Mouse (Mus musculus) cerebral cortex, adult 2 months (tissue): ENCODE results near the gene Nxpe3.

Source experiments
- WGBS: fragments of 180-500 bp; shearing (Covaris S2); methylation state at CpG from one replicate; pipeline ENCODE4 v1.1.7; 2018; 5-methylcytosine and 5-hydroxymethylcytosine counted together

Gene Nxpe3

GRCm38 (mm10) chr16:55809345-55809744, 85.7 kb downstream of the Nxpe3 start:
- 97% methylated on average over 6 of the region's 6 CpGs for WGBS

GRCm38 (mm10) chr16:55807505-55807932, 87.6 kb downstream of the Nxpe3 start:
- WGBS: 62% methylated on average over 6 of the region's 6 CpGs

- WGBS: 90% methylated on average over 1 of the region's 1 CpGs
Measured at GRCm38 (mm10) chr16:55804799-55805198, 90.3 kb downstream of the Nxpe3 start.

- WGBS: 80% methylated on average over 1 of the region's 1 CpGs
Measured at GRCm38 (mm10) chr16:55801629-55802028, 93.5 kb downstream of the Nxpe3 start.

- 81% methylated on average over 7 of the region's 7 CpGs for WGBS
Measured at GRCm38 (mm10) chr16:55798845-55799244, 96.2 kb downstream of the Nxpe3 start.

GRCm38 (mm10) chr16:55790326-55790725, 104.8 kb downstream of the Nxpe3 start:
- WGBS: 88% methylated on average over 7 of the region's 7 CpGs
